Mouse (Mus musculus) E14TG2a.4 (cell line): ENCODE results near the gene Mark1.

ENCODE experiments used
- CTCF ChIP-seq: conservative IDR thresholded peaks from 2 replicates; pipeline ENCODE4 v1.5.1; 2014; ENCODE audit warnings: low read length
- NANOG ChIP-seq: IDR thresholded peaks from 2 replicates; pipeline ENCODE4 v1.6.1; 2014; ENCODE audit warnings: borderline replicate concordance, low read length, mixed read lengths
- POU5F1 ChIP-seq: IDR thresholded peaks from 2 replicates; pipeline ENCODE4 v1.6.1; 2014; ENCODE audit warnings: low read length, borderline replicate concordance

- TF ChIP-seq CTCF = no peak
- no peak for TF ChIP-seq NANOG
- no peak for TF ChIP-seq POU5F1
These were observed 68.3 kb downstream of the Mark1 start for GRCm38 (mm10) chr1:184931097-184931496.
